Mouse (Mus musculus) gastrocnemius, adult 18-20 months (tissue): ENCODE measurements around the gene Kcnj12. TPM values are rescaled to one million over a fixed set of nuclear protein-coding genes. Genes with fewer than 3 reads are reported as not detected.

Source experiments
- DNase-seq: peaks from one replicate; pipeline ENCODE4 v3.0.0; 2021; ENCODE audit warnings: low spot score
- total RNA-seq, 2 experiments: library from RNA; stranded (reverse); gene quantifications; 2 replicates each; pipeline ENCODE4 v1.2.3; 2021

Gene Kcnj12
- total RNA-seq, 2 experiments from 2014 or later = 48.6 to 67.1 TPM

DNA sequence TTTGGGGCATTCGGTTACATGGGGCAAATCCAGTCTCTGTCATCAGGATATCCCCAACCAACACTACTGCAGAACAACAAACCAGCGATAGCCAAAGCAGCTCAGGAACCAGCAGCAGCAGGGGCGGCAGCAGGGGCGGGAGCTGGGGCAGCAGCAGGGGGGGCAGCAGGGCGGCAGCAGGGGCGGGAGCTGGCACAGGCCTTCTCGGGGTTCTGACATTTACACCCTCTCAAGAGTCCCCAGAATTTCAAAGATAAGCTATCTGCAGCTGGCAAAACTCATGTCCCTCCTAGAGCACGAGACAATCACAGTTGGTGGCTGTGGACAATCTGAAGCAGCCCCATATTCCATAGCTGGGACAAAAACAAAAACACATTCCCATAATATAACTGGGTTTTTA, 28.8 kb downstream of the Kcnj12 start:
- DNase-seq = no peak

DNA sequence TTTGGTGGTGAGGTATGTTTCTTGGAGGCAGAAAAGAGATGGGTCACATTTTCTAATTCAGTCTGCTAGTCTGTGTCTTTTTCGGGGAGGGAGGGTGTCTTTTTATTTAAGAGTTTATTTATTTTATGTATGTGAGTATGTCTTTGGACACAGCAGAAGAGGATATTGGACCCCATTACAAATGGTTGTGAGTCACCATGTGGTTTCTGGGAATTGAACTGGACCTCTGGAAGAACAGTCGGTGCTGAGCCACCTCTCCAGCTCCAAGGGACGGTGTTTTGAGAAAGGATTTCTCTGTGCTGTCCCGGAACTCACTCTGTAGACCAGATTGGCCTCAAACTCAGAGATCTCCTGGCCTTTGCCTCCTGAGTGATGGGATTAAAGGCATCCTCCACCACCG, 34.5 kb downstream of the Kcnj12 start:
- DNase-seq = no peak

DNA sequence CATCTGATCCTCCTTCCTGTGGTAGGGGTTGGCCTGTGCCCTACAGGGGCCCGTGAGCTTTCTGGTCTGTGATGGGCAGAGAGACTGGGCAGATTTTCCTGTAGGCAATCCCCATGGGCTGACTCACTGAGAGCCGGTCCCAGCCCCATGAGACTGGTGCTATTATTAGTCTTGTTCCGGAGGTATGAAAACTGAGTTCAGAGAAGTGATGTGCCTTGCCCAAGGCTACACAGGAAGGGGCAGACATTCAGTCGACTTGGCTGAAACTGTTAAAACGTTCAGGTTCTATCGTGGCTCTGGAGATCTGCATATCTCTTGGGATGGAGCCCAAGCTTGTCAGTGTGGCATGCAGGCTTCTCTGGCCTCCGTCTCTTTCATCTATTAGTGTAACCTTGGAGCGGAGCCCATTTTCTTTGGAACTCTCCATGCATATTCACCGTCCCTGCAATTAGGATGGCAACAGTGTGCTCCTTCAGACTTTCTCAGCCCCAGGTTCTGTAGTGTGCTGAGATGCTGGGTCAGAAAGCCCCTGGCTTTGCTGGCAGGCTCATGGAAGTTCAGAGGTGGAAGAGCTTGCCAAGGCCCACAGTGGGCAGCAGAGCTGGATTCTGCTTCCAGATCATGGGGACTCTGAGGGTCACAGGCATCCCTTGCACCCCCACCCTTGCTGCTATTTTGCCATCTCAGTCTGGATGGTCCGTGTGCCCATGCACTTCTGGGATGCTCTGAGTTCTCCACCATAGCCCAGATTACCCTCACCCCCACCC, 37.5 kb downstream of the Kcnj12 start:
- peak; percentile 63 for DNase-seq

DNA sequence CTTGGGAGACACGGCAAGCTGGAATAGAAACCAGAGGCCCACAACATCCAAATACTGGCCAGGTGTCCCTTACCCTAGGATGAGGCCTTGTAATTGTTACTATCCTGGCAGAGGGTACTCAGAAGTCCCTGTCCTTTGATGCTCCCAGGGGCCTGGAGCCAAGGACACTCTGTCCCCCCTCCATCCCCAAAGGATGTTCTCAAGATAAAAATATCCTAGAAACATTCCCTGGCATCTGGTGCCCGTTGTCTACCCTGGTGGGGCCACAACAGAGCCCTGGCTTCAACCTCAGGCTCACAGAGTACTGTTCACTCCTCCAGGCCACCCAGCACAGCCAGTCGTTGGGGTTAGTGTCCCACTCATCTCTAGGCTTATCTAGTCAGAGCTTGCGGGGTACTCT, 38.3 kb downstream of the Kcnj12 start:
- peak; percentile 73 for DNase-seq

DNA sequence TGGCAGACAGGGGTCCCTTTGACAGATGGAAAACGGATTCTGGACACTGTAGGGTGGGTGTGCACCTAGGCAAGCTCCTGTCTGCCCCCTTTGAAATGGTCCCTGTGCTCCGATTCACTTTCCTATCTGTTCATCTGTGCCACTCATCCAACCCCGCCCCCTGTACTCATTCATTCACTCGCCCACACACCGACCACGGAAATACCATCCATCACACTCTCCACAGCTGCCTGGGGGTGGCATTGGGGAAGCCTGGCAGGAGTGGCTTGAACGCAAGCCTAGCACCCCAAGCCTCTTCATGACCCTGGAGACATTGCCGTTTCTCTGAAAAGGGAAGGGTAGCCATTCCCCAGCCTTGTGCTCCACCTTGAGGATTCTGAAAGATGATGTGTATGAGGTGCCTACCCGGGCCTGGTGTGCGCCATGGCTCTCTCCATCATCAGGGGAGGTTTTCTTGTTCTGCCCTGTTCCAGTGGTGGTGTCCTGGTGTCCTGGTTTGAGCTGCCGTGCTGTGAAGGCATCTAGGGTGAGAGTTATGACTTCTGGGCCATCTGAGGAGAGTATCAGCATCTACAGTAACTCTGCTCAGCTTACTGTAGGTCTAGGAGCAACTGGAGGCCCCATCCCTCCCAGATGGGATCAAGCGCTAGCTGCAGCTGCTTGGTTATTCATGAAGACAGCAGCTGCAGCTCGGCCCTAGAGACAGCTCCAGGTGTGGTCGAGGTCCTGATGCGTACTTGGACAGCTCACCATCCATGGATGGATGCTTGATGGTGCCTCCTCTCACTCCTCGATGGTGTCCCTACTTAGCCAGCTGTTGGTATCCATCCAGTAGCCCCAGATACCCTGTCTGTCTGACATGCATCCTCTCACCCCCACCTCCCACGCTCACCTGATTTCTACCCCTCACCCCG, 40.4 kb downstream of the Kcnj12 start:
- DNase-seq = no peak

DNA sequence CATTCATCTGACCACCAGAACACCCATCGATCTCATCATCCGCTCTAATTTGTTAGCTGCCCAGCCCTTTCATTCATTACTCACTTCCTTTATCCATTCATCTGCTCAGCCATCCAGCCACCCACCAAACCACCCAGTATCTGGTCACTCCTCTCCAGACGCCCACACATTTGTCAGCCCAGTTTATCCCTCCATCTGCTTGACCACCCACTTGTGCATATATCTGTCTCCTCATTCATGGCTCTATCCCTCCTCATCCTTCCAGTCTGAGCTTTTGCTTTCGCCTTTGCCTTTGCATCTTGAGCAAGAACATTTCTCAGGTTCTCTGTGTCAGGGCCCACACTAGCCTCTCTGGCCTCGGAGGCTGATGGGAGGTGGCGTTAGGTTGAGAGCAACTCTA, 41.1 kb downstream of the Kcnj12 start:
- no peak for DNase-seq

DNA sequence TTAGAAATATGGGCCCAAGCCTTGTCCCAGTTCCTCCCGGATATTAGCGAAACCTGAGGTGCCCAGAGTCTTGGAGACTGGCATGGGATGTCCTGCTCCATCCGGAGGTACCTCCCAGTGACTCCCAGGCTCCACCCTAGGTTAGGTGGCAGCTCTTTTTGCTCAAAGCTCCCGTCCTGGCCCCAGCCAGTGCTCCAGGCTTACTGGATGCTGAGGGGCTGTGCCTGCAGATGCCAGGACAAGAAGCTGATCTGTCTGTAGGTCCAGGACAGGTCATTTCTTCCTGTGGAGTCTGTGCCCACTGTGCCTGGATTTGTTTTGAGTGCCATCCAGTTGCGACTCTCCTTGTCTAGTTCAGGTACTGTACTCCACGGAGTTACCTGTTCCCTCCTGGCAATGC, 43.3 kb downstream of the Kcnj12 start:
- no peak for DNase-seq

DNA sequence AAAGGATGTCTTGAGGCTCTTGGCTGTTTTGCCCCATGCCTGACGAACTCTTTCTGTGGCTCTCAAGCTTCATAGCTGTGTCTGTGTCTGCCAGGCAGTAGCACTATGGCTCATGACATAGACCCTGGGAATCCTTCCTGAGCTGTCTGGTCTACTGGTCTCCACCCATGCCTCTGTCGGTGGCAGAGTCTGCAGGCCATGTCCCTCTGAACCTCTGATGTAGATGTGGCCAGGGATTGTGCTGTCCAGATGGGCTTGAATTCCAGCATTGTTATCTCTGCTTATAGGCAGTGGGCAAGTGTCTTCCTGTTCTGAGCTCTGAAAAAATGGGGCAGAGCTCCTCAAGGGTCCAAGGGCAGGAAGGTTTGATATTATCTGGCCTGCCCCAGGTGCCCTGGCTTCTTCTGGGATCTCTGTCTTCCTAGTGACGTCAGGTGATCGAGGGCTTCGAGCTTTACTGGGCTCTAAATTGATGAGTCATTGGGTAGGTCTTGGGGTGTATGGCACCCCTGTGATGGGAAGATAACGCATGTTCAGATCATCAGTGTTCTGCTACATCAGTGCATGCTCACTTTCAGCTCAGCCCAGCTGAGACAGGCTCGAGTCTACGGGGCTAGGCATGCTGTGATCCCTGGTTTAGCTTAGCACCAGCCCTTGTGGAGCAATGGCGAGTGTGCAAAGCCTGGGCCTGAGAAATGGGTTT, 44.9 kb downstream of the Kcnj12 start:
- DNase-seq = no peak

DNA sequence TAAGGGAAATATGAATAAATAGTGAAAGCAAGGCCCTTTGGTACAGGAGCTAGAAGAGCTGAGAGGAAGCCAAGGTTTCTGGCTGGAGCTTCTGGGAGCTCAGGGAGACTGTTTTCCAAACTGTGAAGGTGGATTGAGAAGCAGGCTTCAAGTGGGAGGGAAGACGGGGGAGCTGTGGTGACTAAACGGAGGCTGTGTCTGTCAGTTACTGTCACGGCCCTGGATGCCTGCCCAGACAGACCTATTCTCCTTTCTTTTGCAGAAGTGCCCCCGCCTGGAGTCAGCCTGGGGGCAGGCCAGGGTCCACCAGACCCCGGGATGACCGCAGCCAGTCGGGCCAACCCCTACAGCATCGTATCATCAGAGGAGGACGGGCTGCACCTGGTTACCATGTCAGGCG, 46.5 kb downstream of the Kcnj12 start:
- no peak for DNase-seq

DNA sequence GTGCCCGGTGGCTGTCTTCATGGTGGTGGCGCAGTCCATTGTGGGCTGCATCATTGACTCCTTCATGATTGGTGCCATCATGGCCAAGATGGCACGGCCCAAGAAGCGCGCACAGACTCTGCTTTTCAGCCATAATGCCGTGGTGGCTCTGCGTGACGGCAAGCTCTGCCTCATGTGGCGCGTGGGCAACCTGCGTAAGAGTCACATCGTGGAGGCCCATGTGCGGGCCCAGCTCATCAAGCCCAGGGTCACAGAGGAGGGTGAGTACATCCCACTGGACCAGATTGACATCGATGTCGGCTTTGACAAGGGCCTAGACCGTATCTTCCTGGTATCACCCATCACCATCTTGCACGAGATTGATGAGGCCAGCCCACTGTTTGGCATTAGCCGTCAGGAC, 47.3 kb downstream of the Kcnj12 start:
- no peak for DNase-seq

DNA sequence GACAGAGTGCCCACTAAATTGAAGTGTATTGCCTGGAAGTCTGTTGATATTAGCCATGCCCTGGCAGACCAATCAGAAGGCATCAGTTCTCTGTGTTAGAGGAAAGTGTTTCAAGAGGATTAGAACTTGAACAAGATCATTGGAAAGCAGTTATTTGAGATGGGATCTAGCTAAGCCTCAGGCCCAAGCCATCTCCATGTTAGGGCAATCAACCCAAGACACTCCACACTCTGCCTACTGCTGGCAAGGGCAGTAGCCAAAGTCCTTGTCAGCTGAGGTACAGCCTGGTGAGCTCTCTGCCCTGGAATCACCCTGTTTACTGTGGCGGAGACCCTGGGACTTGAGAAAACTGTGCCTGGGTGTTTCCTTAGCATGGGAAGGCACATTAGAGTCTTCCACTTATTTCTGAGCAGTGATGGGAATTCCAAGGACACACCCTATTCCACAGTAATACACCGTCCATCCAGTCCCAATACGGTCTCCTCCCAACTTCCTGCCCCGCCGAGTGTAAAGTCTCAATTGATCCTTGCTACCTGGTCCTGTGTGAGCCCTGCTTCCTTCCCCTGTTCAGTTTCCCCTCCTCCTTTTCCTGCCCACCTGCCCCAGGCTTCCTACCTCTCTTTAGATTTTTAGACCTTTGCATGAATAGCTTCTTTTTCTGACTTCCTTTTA, 52.4 kb downstream of the Kcnj12 start:
- DNase-seq = no peak

DNA sequence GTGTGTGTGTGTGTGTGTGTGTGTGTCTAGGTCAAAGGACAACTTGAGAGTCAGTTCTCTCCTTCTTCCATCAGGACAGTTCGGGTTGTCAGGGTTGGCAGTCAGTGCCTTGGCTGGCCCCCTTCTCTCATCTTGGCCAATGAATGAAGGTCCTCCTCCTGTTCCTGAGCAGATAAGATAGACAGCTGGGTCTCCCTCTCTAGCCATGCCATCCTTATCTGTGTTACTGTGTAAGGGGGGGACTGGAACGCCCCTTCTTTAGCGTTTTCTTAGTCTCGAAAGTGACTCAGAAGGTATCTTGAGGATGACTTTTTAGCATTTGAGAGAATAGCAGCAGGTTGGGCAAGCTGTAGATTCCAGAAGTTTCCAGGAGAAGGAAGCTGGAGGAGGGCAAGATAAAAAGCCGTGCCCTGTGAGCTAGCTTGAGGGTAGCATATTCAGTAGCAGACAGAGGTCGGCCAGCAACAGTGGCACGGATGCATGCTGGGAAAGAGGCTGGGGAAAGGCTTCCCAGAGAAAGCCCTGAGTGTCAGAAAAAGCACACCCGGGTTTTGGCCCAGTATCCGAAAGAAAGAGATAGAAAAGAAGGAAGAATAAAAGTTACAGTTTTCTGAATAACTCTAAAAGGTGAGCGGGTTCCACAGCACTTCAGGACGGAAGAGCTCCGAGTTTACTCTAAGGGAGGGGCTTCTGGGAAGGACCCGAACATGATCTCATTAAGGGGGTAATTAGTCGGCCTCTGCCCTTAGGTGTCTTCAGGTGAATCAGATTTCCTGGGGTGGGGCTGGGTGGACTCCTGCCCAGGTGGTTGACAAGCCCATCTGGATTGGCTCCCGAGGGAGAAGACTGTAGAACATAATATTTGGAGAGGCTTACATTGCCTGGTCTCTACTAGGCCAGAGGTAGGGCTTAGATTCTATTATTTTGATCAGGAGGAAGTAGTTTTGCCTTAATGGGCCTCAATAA, 53.3 kb downstream of the Kcnj12 start:
- no peak for DNase-seq

DNA sequence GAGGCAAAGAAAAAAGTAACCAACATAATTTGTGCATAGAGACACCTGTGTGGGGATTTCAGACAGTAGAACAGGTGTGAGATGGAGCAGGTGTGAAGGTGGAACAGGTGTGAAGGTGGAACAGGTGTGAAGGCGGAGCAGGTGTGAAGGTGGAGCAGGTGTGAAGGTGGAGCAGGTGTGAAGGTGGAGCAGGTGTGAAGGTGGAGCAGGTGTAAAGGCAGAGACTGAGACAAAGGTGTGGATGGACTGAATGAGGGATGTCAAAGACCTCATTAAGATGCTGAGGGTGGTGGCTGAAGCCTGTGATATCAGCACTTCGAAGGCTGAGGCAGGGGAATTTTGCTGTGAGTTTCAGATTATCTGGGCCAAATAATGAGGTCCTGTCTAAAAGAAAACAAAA, 59.3 kb downstream of the Kcnj12 start:
- no peak for DNase-seq

DNA sequence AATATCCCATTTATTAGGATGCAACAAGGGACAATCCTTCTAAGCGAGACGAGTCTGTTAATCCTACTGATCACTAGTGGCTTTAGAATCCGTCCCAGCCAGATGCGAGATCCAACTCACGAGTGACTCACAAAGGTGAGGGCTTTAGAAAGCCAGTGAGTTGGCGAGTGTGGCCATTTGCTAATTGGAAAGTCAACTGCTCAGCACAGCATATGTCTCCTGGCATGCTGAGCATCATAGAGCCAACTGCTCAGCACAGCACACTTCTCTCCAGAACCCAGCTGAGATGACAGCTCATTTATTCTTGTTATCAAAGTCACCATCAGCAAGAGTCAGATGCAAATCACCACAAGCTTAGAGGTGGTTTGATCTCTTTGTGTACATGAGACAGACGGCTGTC, 67.8 kb downstream of the Kcnj12 start:
- DNase-seq = no peak

DNA sequence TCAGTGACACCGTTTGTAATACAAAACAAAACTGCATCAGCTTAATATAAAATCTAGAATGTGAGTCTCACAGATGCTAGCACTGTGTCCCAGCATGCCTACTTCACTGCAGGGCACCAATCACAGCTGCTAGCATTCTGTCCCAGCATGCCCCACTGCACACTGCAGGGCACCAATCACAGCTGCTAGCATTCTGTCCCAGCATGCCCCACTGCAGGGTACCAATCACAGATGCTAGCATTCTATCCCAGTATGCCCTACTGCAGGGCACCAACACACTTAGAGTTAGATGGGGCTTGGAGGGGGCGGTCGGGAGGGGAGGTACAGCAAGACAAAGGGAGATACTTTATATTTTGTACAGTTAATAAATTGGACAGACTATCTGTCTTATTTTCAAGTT, 68.8 kb downstream of the Kcnj12 start:
- DNase-seq = no peak

DNA sequence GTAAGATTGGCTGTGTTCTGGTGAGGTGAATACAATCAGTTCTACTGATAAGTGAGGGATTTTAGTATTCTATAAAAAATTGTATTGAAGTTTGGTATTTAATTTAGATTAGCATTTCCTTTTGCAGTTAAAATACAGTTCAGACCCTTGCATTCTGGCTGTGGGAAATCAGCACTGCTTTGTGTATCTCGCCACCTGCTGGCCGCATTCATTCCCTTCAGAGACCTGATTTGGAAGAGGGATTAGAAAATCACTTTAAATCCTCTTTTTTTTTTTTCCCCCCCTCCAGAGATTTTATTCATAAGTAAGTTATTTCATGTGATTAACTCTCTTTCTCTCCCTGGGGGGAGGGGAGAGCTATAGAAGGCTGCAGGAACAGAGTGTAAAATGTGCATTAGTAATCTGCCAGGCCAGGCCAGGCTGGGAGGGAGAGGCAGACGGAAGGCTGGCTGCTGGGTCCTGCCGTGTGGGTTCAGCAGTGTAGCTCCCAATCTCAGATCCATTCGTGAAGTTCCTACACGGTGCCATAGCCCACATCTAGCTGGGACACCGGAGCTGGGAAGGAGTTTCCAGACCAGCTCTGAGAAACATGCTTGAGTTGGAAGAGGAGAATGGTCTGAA, 69.4 kb downstream of the Kcnj12 start:
- peak; percentile 68 for DNase-seq

DNA sequence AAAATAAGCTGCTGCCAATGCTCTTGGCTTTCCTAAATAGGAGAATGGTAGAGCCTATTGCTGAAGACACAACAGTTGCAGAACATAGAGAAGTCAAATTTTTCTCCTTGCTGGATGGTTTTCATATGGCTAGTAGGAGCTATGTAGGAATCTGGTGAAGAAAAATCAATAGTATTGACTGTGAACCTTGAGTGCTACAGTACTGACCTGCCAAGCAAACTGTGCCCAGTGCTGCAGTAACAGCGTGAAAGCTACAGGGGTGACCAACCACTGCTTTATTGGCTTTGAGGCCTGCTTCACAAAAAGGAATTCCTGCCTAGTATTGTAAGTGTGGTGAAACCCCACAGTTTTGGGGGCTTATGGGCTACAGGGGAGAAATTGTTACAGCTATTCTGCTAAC, 75.7 kb downstream of the Kcnj12 start:
- DNase-seq = no peak

DNA sequence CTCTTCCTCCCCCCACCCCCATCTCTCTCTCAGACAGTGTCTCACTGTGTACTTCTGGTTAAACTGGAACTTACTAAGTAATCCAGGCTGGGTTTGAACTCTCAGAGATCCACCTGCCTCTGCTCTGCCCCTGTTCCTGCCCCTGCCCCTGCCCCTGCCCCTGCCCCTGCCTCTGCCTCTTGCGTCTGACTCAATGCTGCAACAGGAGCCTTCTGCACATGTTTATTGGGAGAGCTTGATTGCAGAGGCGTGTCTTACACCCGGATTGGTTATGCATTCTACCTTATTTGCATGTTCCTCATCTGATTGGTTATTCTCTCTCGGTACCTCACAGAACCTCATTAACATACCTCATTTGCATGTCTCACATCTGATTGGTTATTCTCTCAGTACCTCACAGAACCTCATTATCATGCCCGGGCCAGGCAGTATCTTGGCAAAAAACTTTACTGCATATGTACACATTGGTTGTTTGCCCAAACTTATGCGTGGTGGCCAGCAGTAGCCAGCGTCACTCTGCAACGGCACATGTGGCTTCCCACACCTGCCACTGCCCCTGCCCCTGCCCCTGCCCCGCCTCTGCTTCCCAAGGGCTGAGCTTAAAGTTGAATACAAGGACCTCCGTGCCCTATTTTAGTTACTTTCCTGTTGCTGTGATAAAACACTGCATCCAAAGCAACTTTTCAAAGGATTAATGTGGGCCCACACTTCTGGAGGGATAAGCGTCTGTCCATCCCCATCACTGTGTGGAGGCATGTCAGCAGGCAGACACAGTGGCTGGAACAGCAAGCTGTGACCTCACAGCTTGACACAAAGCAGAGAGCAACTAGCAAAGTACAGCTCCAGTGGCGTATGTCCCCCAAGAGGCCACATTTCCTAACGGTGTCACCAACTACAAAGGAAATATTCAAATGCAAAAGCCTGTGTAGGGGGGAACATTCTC, 80.3 kb downstream of the Kcnj12 start:
- no peak for DNase-seq
